Mouse (Mus musculus) testis, adult 2 months (tissue): ENCODE data around the gene Sart3.
"Not testable (repeated sequence)": the region's sequence is repeated elsewhere in the genome, so short reads cannot be mapped to it uniquely, and the experiment has no call there.

Source experiments
- CTCF ChIP-seq: fragments of 200-500 bp; IDR thresholded peaks from 2 replicates; pipeline ENCODE4 v1.5.1; 2012; ENCODE audit warnings: low read depth, mild to moderate bottlenecking, inconsistent platforms, low read length, moderate library complexity; ENCODE audit not compliant: control insufficient read depth, insufficient read depth, insufficient replicate concordance
- POLR2A ChIP-seq: fragments of 200-500 bp; IDR thresholded peaks from 2 replicates; pipeline ENCODE4 v1.6.1; 2012; ENCODE audit warnings: low read depth, mild to moderate bottlenecking, inconsistent platforms, low read length, moderate library complexity; ENCODE audit not compliant: control insufficient read depth

GRCm38 (mm10) chr5:113811824-113812420 lies 39.6 kb upstream of the Sart3 start:
- TF ChIP-seq POLR2A, CTCF: not testable (repeated sequence)
